Mouse (Mus musculus) fibroblast of lung, adult 2 months (primary cell): ENCODE measurements at regions not wholly inside any gene's neighbourhood (a gene's known extent, or its start where the extent isn't known, plus 50 kb on each side); places are given as distances from the start of the nearest gene placed in this dataset.

Source experiments
- DNase-seq: peaks from one replicate; pipeline ENCODE4 v3.0.0-alpha.2; 2011; ENCODE audit warnings: low read depth

- DNase-seq = no peak
Measured at GRCm38 (mm10) chr1:82168158-82168557, 64.8 kb upstream of the Gm9747 start.

- DNase-seq = no peak
Measured at GRCm38 (mm10) chr1:82168949-82169348, 64.0 kb upstream of the Gm9747 start.

- no peak for DNase-seq
Measured at GRCm38 (mm10) chr1:82180427-82180826, 52.5 kb upstream of the Gm9747 start.
